Mouse (Mus musculus) liver, adult 2 months (tissue): ENCODE measurements at regions not wholly inside any gene's neighbourhood (a gene's known extent, or its start where the extent isn't known, plus 50 kb on each side); places are given as distances from the start of the nearest gene placed in this dataset.
"Not testable (repeated sequence)": the region's sequence is repeated elsewhere in the genome, so short reads cannot be mapped to it uniquely, and the experiment has no call there.

Experiments used
- DNase-seq: peaks from one replicate; pipeline ENCODE4 v3.0.0-alpha.2; 2011; ENCODE audit warnings: low read depth, low spot score; ENCODE audit errors: extremely low read depth
- H3K27ac ChIP-seq: fragments of 200-500 bp; replicated peaks from 2 replicates; pipeline ENCODE4 v1.5.1; 2012; ENCODE audit warnings: low read depth, mild to moderate bottlenecking, control low read depth, inconsistent platforms, low read length; ENCODE audit not compliant: insufficient read depth
- H3K27me3 ChIP-seq: fragments of 200-500 bp; 2 replicates; pipeline ENCODE4 v1.6.1; 2012; ENCODE audit warnings: mild to moderate bottlenecking, moderate library complexity, low read length, inconsistent platforms; ENCODE audit not compliant: control insufficient read depth, insufficient read depth
- H3K36me3 ChIP-seq: fragments of 200-500 bp; 2 replicates; pipeline ENCODE4 v1.6.1; 2012; ENCODE audit warnings: low read length, inconsistent platforms; ENCODE audit not compliant: control insufficient read depth, insufficient read depth
- H3K4me1 ChIP-seq: fragments of 200-500 bp; 2 replicates; pipeline ENCODE4 v1.6.1; 2011; ENCODE audit warnings: low read length; ENCODE audit not compliant: control insufficient read depth, insufficient read depth
- H3K4me3 ChIP-seq: fragments of 200-500 bp; 2 replicates; pipeline ENCODE4 v1.5.1; 2011; ENCODE audit warnings: low read depth, mild to moderate bottlenecking, control low read depth, low read length, moderate library complexity; ENCODE audit not compliant: insufficient read depth
- H3K79me2 ChIP-seq: fragments of 200-500 bp; 2 replicates; pipeline ENCODE4 v1.6.1; 2012; ENCODE audit warnings: inconsistent platforms, mild to moderate bottlenecking, low read length, moderate library complexity; ENCODE audit not compliant: control insufficient read depth, insufficient read depth
- H3K9ac ChIP-seq: fragments of 200-500 bp; 2 replicates; pipeline ENCODE4 v1.6.1; 2012; ENCODE audit warnings: low read depth, mild to moderate bottlenecking, control low read depth, inconsistent platforms, low read length
- CTCF ChIP-seq: fragments of 200-500 bp; IDR thresholded peaks from 2 replicates; pipeline ENCODE4 v1.5.1; 2011; ENCODE audit warnings: low read depth, low read length, control low read depth
- POLR2A ChIP-seq: fragments of 200-500 bp; IDR thresholded peaks from 2 replicates; pipeline ENCODE4 v1.6.1; 2011; ENCODE audit warnings: low read length, control low read depth; ENCODE audit not compliant: insufficient read depth; ENCODE audit errors: extremely low read depth
- WGBS: fragments of 180-500 bp; shearing (Covaris S2); methylation state at CpG from one replicate; pipeline ENCODE4 v1.1.7; 2018; 5-methylcytosine and 5-hydroxymethylcytosine counted together

DNA sequence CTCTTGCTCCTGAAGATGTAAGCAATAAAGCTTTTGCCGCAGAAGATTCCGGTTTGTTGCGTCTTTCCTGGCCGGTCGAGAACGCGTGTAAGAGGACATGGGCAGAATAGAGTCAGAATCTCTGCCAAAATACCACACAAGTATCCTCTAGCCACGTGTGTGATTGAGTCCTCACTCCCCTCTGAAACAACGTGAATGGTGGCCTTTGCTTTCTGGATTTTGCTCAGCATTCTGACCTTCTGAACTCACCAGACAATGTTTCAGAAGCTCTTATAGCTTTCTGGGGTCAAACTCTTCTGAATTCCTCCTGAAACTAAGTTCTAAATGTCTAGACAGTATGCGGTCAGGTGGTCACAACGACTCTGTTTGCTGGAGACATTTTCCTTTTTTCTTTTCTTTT lies 202.0 kb upstream of the Btg1 start:
- Histone ChIP-seq H3K9ac (no peak overlapping the region), H3K36me3 (no peaks in the 10 kb centered on the region), H3K4me1 (no peaks in the 10 kb centered on the region), H3K27ac (no peak overlapping the region), H3K79me2 (no peaks in the 10 kb centered on the region), H3K27me3 (no peaks in the 10 kb centered on the region), H3K4me3 (no peak overlapping the region)
- WGBS: 93% methylated on average over 11 of the region's 11 CpGs
- DNase-seq: no peak
- TF ChIP-seq POLR2A (no peak), CTCF (no peak)

DNA sequence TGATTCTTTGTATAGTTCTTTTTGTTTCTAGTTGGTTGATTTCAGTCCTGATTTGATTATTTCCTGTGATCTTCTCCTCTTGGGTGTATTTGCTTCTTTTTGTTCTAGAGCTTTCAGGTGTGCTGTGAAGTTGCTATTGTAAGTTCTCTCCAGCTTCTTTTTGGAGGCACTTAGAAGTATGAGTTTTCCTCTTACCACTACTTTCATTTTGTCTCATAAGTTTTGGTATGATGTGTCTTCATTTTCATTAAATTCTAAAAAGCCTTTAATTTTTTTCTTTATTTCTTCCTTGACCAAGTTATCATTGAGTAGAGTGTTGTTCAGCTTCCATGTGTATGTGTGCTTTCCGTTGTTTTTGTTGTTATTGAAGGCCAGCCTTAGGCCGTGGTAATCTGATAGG lies 195.3 kb upstream of the Btg1 start:
- not testable (repeated sequence) for H3K4me1 ChIP-seq, H3K9ac ChIP-seq, H3K4me3 ChIP-seq, H3K27ac ChIP-seq, H3K27me3 ChIP-seq, DNase-seq, H3K79me2 ChIP-seq, H3K36me3 ChIP-seq
- WGBS: 95% methylated on average over 2 of the region's 2 CpGs

DNA sequence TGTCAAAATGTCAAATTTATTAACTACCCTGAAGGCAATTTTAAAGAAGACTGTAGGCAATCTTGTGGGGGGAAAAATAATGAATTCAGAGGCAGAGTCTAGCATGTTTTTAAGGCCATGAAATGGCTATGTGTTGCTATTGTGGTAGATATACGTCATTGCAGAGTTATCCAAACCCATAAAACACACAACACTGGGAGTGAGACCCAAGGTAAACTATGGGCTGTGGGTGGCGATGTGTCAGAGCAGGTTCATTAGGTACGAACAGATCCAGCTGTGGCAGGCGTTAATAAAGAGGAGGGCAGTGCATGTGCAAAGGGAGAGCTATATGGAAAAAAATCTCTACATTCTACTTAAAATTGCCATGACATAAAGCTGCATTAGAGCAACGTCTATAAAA lies 189.4 kb upstream of the Btg1 start:
- Histone ChIP-seq H3K27me3 (no peaks in the 10 kb centered on the region), H3K27ac (no peak overlapping the region), H3K36me3 (no peaks in the 10 kb centered on the region), H3K9ac (no peak overlapping the region), H3K4me3 (no peak overlapping the region), H3K4me1 (no peaks in the 10 kb centered on the region), H3K79me2 (no peaks in the 10 kb centered on the region)
- 90% methylated on average over 5 of the region's 5 CpGs for WGBS
- DNase-seq: no peak
- TF ChIP-seq CTCF (no peak), POLR2A (no peak)

DNA sequence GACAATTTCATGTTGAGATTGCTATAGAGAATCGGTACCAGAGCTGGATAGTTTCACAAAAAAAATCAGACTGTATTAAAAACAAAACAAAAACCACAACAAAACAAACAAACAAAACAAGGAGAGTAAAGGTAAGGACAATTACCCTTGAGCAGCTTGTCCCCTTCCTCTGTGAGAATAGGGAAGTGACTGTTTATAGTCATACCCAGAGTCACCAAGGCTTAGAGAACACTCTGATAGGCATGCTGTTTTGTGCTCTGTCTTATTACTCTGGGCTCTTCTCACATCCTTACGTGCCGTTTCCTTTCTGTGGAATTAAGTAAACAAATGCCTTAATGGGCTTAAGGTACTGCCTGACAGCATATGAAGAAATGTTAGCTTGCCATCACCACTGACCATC lies 186.7 kb upstream of the Btg1 start:
- H3K27ac ChIP-seq: no peak overlapping the region
- H3K9ac ChIP-seq: no peak overlapping the region
- no peaks in the 10 kb centered on the region for H3K79me2 ChIP-seq
- no peaks in the 10 kb centered on the region for H3K36me3 ChIP-seq
- H3K27me3 ChIP-seq: no peaks in the 10 kb centered on the region
- H3K4me3 ChIP-seq: no peak overlapping the region
- 73% methylated on average over 3 of the region's 3 CpGs for WGBS
- no peaks in the 10 kb centered on the region for H3K4me1 ChIP-seq
- DNase-seq: no peak
- TF ChIP-seq CTCF (no peak), POLR2A (no peak)

DNA sequence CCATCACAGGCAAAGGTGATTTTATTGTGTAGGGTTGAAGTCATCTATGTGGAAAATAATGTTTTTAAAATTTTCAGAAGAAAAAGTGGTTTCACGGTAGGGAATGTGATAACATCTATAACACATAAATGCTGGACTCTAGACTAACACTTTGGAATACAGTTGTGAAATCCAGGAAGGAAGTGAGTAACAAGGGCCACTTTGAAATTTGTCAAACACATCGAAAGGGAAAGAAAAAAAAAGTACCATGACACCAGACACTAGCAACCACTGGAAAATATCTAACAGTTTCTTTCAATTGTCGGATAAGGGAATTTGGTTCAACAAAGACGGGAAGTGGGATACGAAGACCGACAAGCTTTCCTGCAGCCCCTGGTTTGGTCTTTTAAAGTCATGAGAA lies 181.7 kb upstream of the Btg1 start:
- no peaks in the 10 kb centered on the region for H3K36me3 ChIP-seq
- no peak for TF ChIP-seq POLR2A
- TF ChIP-seq CTCF: no peak
- H3K79me2 ChIP-seq: no peaks in the 10 kb centered on the region
- no peaks in the 10 kb centered on the region for H3K4me1 ChIP-seq
- H3K9ac ChIP-seq: no peak overlapping the region
- H3K4me3 ChIP-seq: no peak overlapping the region
- 69% methylated on average over 6 of the region's 6 CpGs for WGBS
- H3K27me3 ChIP-seq: no peaks in the 10 kb centered on the region
- no peak overlapping the region for H3K27ac ChIP-seq
- peak; percentile 5 for DNase-seq

DNA sequence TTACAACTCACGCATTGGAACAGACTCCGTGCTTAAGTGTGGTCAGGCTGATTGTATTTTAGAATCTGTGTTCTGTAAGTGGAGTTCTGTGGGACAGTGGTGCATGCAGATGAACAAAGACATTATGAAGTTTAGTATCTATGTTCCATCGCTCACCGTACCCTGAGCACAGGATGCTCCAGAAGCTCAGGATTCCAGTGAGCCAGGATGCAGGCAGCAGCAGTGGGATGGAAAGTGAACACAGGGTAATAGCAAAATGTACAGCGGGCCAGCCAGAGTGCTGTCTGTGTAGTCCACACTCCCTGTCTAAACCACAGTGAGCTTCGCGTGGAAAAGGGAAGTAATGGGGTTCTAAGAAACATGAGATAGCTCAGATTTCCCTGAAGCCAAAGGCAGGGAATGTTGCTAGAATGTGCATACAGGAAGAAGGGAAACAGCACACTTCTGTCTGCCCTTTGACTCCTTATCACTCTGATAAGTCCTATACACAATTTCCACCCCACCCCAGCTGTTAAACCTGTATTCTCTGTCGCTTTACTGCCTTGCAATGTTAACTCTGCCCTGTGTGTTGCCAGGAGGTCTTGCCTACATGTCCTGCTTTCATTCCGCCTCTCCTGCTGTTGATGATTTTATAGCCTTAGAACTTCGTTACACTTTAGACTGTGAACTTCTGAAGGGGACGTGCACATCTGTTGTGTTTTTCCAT lies 178.3 kb upstream of the Btg1 start:
- 82% methylated on average over 11 of the region's 11 CpGs for WGBS
- Histone ChIP-seq H3K9ac (no peak overlapping the region), H3K79me2 (no peaks in the 10 kb centered on the region), H3K4me3 (no peak overlapping the region), H3K36me3 (no peaks in the 10 kb centered on the region), H3K27ac (no peak overlapping the region), H3K27me3 (no peaks in the 10 kb centered on the region), H3K4me1 (no peaks in the 10 kb centered on the region)
- TF ChIP-seq POLR2A: no peak
- no peak for TF ChIP-seq CTCF
- DNase-seq: no peak
